Mouse (Mus musculus) MEL (cell line): Measurements from ENCODE around the gene Bub1b. TPM values are rescaled to one million over a fixed set of nuclear protein-coding genes. Genes with fewer than 3 reads are reported as not detected.

ENCODE experiments used
- DNase-seq: peaks from one replicate; pipeline ENCODE4 v3.0.0; 2011; ENCODE audit warnings: low read depth, low spot score
- H3K27ac ChIP-seq: 2 replicates; pipeline ENCODE4 v1.5.1; 2012; ENCODE audit warnings: low read depth, mild to moderate bottlenecking, control low read depth, low read length, moderate library complexity; ENCODE audit not compliant: control insufficient read depth
- H3K27me3 ChIP-seq, 2 experiments: fragments of 150-350 bp in 1 of 2; sonication (generic) in 1 of 2; 2 replicates each; pipeline ENCODE4 v1.6.1; 2012; ENCODE audit warnings: low read length in 2 of 2, mild to moderate bottlenecking in 2 of 2, improper control_type of control experiment in 1 of 2, moderate library complexity in 1 of 2; ENCODE audit not compliant: insufficient read depth in 2 of 2, control insufficient read depth in 1 of 2
- H3K36me3 ChIP-seq, 2 experiments: 2 replicates each; pipeline ENCODE4 v1.6.1; 2012 to 2014; ENCODE audit warnings: low read length in 2 of 2, improper control_type of control experiment in 1 of 2, inconsistent platforms in 1 of 2, mild to moderate bottlenecking in 1 of 2; ENCODE audit not compliant: insufficient read depth in 2 of 2, control insufficient read depth in 1 of 2
- H3K4me1 ChIP-seq, 2 experiments: fragments of 150-350 bp in 1 of 2; sonication (generic) in 1 of 2; 2 replicates each; pipeline ENCODE4 v1.6.1; 2012; ENCODE audit warnings: low read length in 2 of 2, improper control_type of control experiment in 1 of 2, mild to moderate bottlenecking in 1 of 2; ENCODE audit not compliant: insufficient read depth in 2 of 2, control insufficient read depth in 1 of 2
- H3K4me3 ChIP-seq, 2 experiments: fragments of 150-350 bp in 1 of 2; sonication (generic) in 1 of 2; 2 replicates each; pipeline ENCODE4 v1.5.1; 2012; ENCODE audit warnings: low read depth in 2 of 2, low read length in 2 of 2, mild to moderate bottlenecking in 2 of 2, moderate library complexity in 2 of 2, control low read depth in 1 of 2, improper control_type of control experiment in 1 of 2; ENCODE audit not compliant: control insufficient read depth in 1 of 2, insufficient read depth in 1 of 2
- H3K79me2 ChIP-seq: 2 replicates; pipeline ENCODE4 v1.6.1; 2012; ENCODE audit warnings: mild to moderate bottlenecking, low read length, moderate library complexity; ENCODE audit not compliant: control insufficient read depth, poor library complexity, insufficient read depth
- H3K9ac ChIP-seq: 2 replicates; pipeline ENCODE4 v1.6.1; 2012; ENCODE audit warnings: low read depth, mild to moderate bottlenecking, control low read depth, low read length, moderate library complexity; ENCODE audit not compliant: control insufficient read depth, poor library complexity, severe bottlenecking
- H3K9me3 ChIP-seq: fragments of 150-350 bp; sonication (generic); replicated peaks from 2 replicates; pipeline ENCODE4 v1.6.1; 2012; ENCODE audit warnings: mild to moderate bottlenecking, low read length, improper control_type of control experiment, moderate library complexity; ENCODE audit not compliant: insufficient read depth
- BHLHE40 ChIP-seq: IDR thresholded peaks from 2 replicates; pipeline ENCODE4 v1.6.1; 2012; ENCODE audit warnings: low read depth, mild to moderate bottlenecking, inconsistent platforms, low read length, improper control_type of control experiment, borderline replicate concordance
- CHD1 ChIP-seq: IDR thresholded peaks from 2 replicates; pipeline ENCODE4 v1.6.1; 2012; ENCODE audit warnings: low read depth, mild to moderate bottlenecking, inconsistent platforms, low read length, improper control_type of control experiment
- E2F4 ChIP-seq: IDR thresholded peaks from 2 replicates; pipeline ENCODE4 v1.6.1; 2011; ENCODE audit warnings: low read depth, low read length, improper control_type of control experiment, borderline replicate concordance
- ELF1 ChIP-seq: IDR thresholded peaks from 2 replicates; pipeline ENCODE4 v1.6.1; 2014; ENCODE audit warnings: low read depth, mild to moderate bottlenecking, inconsistent platforms, low read length, improper control_type of control experiment, moderate library complexity
- EP300 ChIP-seq, 2 experiments: IDR thresholded peaks; 2 replicates each; pipeline ENCODE4 v1.6.1; 2011; ENCODE audit warnings: improper control_type of control experiment in 2 of 2, low read length in 2 of 2, low read depth in 1 of 2, mild to moderate bottlenecking in 1 of 2
- ETS1 ChIP-seq: IDR thresholded peaks from 2 replicates; pipeline ENCODE4 v1.6.1; 2012; ENCODE audit warnings: low read depth, mild to moderate bottlenecking, inconsistent platforms, low read length, improper control_type of control experiment, moderate library complexity
- JUND ChIP-seq: IDR thresholded peaks from 2 replicates; pipeline ENCODE4 v1.6.1; 2011; ENCODE audit warnings: low read depth, mild to moderate bottlenecking, improper control_type of control experiment, low read length
- MAFK ChIP-seq: IDR thresholded peaks from 2 replicates; pipeline ENCODE4 v1.6.1; 2011; ENCODE audit warnings: low read depth, mild to moderate bottlenecking, low read length, improper control_type of control experiment, borderline replicate concordance
- MAX ChIP-seq: IDR thresholded peaks from 2 replicates; pipeline ENCODE4 v1.6.1; 2011; ENCODE audit warnings: low read length, improper control_type of control experiment
- MAZ ChIP-seq: IDR thresholded peaks from 2 replicates; pipeline ENCODE4 v1.6.1; 2012; ENCODE audit warnings: low read depth, mild to moderate bottlenecking, inconsistent platforms, low read length, improper control_type of control experiment
- MEF2A ChIP-seq: IDR thresholded peaks from 2 replicates; pipeline ENCODE4 v1.6.1; 2014; ENCODE audit warnings: low read depth, mild to moderate bottlenecking, inconsistent platforms, low read length, improper control_type of control experiment; ENCODE audit not compliant: poor library complexity, insufficient replicate concordance, severe bottlenecking; ENCODE audit errors: extremely low read depth
- MYB ChIP-seq: IDR thresholded peaks from 2 replicates; pipeline ENCODE4 v1.6.1; 2011; ENCODE audit warnings: mild to moderate bottlenecking, low read depth, low read length, improper control_type of control experiment
- MYC ChIP-seq: IDR thresholded peaks from 2 replicates; pipeline ENCODE4 v1.6.1; 2011; ENCODE audit warnings: low read depth, mild to moderate bottlenecking, low read length, improper control_type of control experiment, moderate library complexity
- NELFE ChIP-seq: IDR thresholded peaks from 2 replicates; pipeline ENCODE4 v1.6.1; 2011; ENCODE audit warnings: low read depth, low read length, improper control_type of control experiment
- NRF1 ChIP-seq: IDR thresholded peaks from 2 replicates; pipeline ENCODE4 v1.6.1; 2014; ENCODE audit warnings: low read depth, mild to moderate bottlenecking, inconsistent platforms, low read length, improper control_type of control experiment, moderate library complexity; ENCODE audit not compliant: poor library complexity, insufficient read depth, severe bottlenecking
- RCOR1 ChIP-seq: IDR thresholded peaks from 2 replicates; pipeline ENCODE4 v1.6.1; 2012; ENCODE audit warnings: low read depth, mild to moderate bottlenecking, inconsistent platforms, low read length, improper control_type of control experiment
- SMC3 ChIP-seq: IDR thresholded peaks from 2 replicates; pipeline ENCODE4 v1.6.1; 2011; ENCODE audit warnings: low read depth, low read length, improper control_type of control experiment
- UBTF ChIP-seq: IDR thresholded peaks from 2 replicates; pipeline ENCODE4 v1.6.1; 2012; ENCODE audit warnings: low read depth, mild to moderate bottlenecking, inconsistent platforms, low read length, improper control_type of control experiment, moderate library complexity, borderline replicate concordance; ENCODE audit not compliant: insufficient read depth
- USF1 ChIP-seq: IDR thresholded peaks from 2 replicates; pipeline ENCODE4 v1.6.1; 2014; ENCODE audit warnings: low read depth, mild to moderate bottlenecking, inconsistent platforms, low read length, improper control_type of control experiment, moderate library complexity
- ZKSCAN1 ChIP-seq: IDR thresholded peaks from 2 replicates; pipeline ENCODE4 v1.6.1; 2012; ENCODE audit warnings: low read depth, mild to moderate bottlenecking, inconsistent platforms, low read length, improper control_type of control experiment, moderate library complexity
- ZMIZ1 ChIP-seq: IDR thresholded peaks from 2 replicates; pipeline ENCODE4 v1.6.1; 2012; ENCODE audit warnings: low read depth, mild to moderate bottlenecking, inconsistent platforms, low read length, improper control_type of control experiment, moderate library complexity
- polyA plus RNA-seq, 2 experiments: library from polyadenylated mRNA; stranded (reverse) in 1 of 2; unstranded in 1 of 2; fragments of >175 nt in 1 of 2; fragments of >200 nt in 1 of 2; gene quantifications; 2 replicates each; pipeline versions ENCODE4 v1.2.1 to v1.2.4; 2012; ENCODE audit warnings: low replicate concordance in 2 of 2, low read depth in 1 of 2; ENCODE audit not compliant: insufficient read length in 2 of 2, insufficient read depth in 1 of 2, missing spikeins in 1 of 2
- total RNA-seq: library from RNA; depleted of rRNA; stranded (reverse); fragments of 300-350 nt; gene quantifications from 2 replicates; pipeline ENCODE4 v1.2.3, GENCODE M21; 2012

Gene Bub1b
- total and polyA plus RNA-seq, 3 experiments: 87.5 to 120 TPM; not detected in 1

- Histone ChIP-seq H3K4me3 (no peak overlapping the region), H3K36me3 (0 out of 4 replicates have a peak, but pooled peaks cover 0 to 3% of the 10 kb centered on the region in 2 experiments), H3K27ac (no peak overlapping the region), H3K27me3 (no peaks in the 10 kb centered on the region), H3K79me2 (no peaks in the 10 kb centered on the region)
- DNase-seq: no peak
- no peak for TF ChIP-seq NRF1
- no peak for TF ChIP-seq ETS1
- TF ChIP-seq CHD1: no peak
- no peak for TF ChIP-seq MAX
- TF ChIP-seq JUND: no peak
- TF ChIP-seq BHLHE40: no peak
- TF ChIP-seq ZMIZ1: no peak
- TF ChIP-seq SMC3: no peak
- no peak for TF ChIP-seq ZKSCAN1
- TF ChIP-seq UBTF: no peak
- no peak for TF ChIP-seq MEF2A
- TF ChIP-seq ELF1: no peak
- TF ChIP-seq MYB: no peak
- TF ChIP-seq USF1: no peak
- TF ChIP-seq MAFK: no peak
- TF ChIP-seq EP300 (IDR thresholded peaks at IDR 0.05; ENCODE audit: low read depth in 1 of 2, low read length in 2 of 2): no peak
- no peak for TF ChIP-seq RCOR1
- no peak for TF ChIP-seq MAZ
- TF ChIP-seq E2F4: no peak
- TF ChIP-seq, all 39 proteins: peak for 0
- no peaks in the 10 kb centered on the region for H3K9me3 ChIP-seq
- H3K9ac ChIP-seq: no peak overlapping the region
- no peaks in the 10 kb centered on the region for H3K4me1 ChIP-seq
Measured at GRCm38 (mm10) chr2:118671728-118672127, 73.7 kb downstream of the Bub1b start.

- H3K4me1 ChIP-seq: no peaks in the 10 kb centered on the region
Measured at GRCm38 (mm10) chr2:118673686-118674465, 75.9 kb downstream of the Bub1b start.

More at GRCm38 (mm10) chr2:118673686-118674465, 75.9 kb downstream of the Bub1b start:
- H3K9ac ChIP-seq: no peak overlapping the region
- H3K27me3 ChIP-seq: no peaks in the 10 kb centered on the region
- no peaks in the 10 kb centered on the region for H3K79me2 ChIP-seq
- no peak overlapping the region for H3K27ac ChIP-seq
- no peak for TF ChIP-seq UBTF
- no peak for TF ChIP-seq NELFE
- no peak for TF ChIP-seq MYC
- H3K9me3 ChIP-seq: no peaks in the 10 kb centered on the region
- DNase-seq: no peak
- peaks cover 0 to 3% of the 10 kb centered on the region in 2 experiments; a peak in 1 of 4 replicates for H3K36me3 ChIP-seq
- H3K4me3 ChIP-seq: no peak overlapping the region
